Mouse (Mus musculus): Measurements from ENCODE around the gene Col28a1.

DNA sequence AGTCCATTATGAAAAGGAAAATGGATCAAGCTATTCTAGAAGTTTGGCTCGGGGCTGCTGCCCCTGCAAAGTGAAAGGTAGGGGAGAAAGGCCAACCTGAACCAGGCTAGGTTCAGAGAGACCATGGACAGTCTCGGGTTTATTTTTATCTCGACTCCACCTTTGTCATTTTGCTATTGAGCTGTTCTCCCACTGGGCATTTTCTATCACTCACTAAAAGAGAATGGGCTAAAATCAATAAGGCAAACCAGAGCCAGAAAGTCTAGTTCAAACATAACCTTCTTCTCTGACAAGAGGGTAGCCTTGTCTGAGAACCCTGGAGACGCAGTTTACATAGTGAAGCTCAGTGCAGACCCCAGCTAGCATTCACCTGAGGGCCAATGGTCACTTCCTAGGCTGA, 163.7 kb downstream of the Col28a1 start:
- TF ChIP-seq POLR2A (IDR thresholded peaks at IDR 0.05; ENCODE audit: low read depth, low read length) (no peak), CTCF (IDR thresholded peaks at IDR 0.05; ENCODE audit: extremely low read depth, insufficient read depth, insufficient read length, insufficient replicate concordance) (no peak)
